Mouse (Mus musculus) urinary bladder, postnatal 4 days (tissue): Measurements from ENCODE around the gene Spaca4.

Experiments used
- DNase-seq, 2 experiments: peaks; one replicate each; pipeline ENCODE4 v3.0.0; 2021 to 2022; ENCODE audit warnings: low spot score in 2 of 2

The Spaca4 gene

DNA sequence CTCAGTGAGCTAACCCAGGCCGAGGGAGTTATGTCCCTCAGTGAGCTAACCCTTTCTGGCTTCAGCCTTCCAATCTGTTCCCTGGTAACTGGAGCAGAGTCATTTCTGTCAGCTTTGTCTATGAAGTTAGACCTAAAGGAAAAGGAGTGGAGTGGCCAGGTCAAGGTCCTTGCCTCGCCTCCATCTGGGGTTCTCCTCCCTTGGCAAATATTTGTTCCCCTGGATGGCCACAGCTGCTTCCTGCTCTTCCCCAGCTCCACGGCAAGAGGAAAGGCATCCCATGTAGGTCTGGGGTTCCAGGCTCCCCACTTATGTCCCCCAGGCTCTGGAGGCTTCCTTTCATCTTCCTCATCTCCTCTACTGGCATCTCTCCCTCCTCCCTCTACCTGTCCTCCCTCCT is 2.0 kb upstream of the Spaca4 start:
- no peak for DNase-seq

DNA sequence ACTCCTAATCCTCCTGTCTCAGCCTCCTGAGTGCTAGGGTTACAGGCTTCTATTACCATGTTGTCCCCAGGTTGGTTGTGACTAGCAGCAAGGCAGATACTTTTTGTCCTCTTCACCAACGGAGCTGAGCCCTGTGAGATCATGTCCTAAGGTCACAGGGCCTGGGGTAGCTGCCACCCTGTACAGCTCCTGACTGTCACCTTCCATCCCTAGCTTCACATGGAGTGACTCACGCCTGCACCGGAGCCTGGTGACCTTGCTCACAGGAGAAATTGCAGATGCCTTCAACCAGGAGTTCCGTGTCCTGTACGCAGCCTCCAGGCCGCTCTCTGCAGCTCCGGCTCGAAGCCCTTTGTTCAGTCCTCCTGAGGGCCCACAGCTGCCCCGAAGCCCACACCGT is 806 bp upstream of the Spaca4 start:
- no peak for DNase-seq

DNA sequence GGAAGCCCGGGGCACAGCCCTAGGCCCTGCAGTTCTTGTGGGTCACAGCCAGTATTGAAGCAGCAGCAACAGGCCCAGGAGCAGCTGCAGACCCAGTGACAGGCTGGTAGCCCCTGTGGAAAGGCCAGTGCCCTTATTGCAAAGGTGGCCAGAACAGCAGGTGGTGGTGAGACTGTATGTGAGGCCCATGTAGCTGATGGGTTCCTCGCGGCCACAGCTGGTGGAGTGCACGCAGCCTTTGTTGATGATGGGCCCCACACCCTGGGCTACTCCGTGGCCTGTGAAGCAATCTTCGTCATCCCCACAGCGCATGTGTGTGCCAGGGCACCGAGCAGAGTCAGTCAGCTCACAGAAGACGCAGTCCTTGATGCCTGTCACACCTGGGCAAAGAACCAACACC is 462 bp downstream of the Spaca4 start:
- no peak for DNase-seq

DNA sequence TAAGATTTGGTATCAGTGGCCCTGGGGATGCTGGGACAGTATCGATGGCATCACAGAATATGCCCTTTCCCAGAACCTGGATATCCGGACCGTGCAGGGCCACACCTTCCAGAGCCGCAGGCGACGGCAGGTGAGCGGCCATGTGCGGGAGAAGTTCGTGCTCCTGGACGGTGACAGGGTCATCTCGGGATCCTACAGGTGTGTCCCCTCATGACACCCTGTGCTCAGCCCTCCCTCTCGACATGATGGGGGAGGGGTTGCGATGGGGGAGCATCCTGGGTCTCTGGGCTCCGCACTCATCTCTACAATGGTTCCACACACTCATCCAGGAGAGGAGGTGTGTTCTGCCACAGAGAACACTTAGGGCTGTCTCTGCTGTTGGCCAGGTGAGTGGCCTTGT is 1.8 kb downstream of the Spaca4 start:
- DNase-seq: no peak

DNA sequence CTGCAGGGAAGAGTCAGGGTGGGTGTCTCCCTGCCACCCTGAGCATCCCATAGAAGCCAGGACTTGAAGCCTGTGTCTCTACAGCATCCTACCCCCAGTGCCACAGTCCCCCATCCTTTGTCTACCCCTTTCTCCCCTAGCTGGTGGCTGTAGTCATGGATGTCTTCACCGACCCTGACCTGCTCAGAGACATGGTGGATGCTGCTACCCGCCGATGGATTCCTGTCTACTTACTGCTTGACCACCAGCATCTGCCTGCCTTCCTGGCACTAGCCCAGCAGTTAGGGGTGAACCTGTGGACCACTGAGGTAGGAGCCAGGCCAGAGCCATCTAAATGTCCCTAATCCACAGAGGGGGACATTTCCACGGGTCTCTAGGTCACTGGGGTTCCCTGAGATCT is 2.3 kb downstream of the Spaca4 start:
- DNase-seq: no peak

DNA sequence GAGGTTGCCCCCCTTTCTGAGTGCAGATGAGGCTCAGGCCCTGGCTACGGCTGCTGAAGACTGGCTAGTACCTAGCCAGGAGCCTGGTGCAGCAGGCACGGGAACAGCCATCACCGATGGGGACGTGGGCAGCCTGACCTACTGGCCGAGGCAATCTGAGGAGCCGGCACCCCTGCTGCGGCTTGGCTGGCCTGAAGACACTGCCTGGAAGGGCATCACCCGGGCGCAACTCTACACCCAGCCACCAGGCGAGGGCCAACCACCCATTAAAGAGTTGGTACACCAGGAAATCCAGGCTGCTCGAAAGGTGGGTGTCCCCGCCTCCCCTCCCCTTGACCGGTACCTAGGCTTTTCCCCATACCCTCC is 3.3 kb downstream of the Spaca4 start:
- no peak for DNase-seq

DNA sequence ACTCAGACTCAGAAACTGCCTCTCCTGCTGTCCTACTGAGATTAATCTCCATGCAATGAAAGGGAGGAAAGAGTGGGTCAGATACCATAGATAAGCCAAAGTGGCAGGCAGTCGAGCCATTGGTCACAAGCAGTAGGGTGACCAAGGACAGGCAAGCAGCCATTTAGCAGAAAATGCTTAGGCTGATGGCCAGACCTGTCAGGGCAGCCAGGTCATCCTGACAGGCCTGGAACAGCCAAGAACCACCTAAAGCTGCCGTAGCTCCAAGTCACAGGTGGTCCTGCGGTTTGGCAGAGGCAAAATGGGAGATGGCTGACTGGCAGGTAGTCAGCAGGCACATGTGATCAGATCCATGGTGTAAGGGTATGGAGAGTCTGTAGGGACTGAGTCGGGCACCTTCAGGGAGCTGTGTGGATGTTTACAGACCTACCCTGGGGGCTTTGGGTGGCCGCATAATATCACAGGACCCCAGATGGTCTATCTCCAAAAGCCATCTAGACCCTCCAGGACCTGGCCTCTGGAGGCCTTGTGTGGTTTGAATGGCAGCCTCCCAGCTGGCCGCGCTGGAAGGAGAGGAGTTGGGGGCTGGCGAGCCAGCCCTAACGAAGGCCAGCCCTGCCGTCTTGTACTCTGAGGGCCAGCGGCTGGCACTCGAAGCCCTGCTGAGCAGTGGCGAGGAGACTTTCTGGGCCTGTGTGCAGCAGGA is 3.8 kb downstream of the Spaca4 start:
- DNase-seq: no peak

DNA sequence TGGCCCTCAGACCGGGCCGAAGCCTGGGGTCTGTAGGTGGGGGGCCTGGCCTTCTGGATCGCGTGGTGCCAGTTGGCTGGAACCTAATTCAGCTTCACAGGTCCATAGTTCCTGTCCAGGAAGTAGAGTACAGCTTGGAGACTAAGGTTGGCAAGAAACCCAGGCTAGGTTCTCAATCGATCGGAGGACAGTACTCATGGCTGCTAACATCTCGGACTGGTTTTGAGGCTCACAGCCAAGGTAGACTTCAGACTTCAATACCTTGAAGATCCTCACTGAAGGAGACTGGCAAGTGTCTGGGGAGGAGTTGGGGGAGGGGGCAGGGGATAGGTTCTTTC is 4.4 kb downstream of the Spaca4 start:
- DNase-seq: no peak

DNA sequence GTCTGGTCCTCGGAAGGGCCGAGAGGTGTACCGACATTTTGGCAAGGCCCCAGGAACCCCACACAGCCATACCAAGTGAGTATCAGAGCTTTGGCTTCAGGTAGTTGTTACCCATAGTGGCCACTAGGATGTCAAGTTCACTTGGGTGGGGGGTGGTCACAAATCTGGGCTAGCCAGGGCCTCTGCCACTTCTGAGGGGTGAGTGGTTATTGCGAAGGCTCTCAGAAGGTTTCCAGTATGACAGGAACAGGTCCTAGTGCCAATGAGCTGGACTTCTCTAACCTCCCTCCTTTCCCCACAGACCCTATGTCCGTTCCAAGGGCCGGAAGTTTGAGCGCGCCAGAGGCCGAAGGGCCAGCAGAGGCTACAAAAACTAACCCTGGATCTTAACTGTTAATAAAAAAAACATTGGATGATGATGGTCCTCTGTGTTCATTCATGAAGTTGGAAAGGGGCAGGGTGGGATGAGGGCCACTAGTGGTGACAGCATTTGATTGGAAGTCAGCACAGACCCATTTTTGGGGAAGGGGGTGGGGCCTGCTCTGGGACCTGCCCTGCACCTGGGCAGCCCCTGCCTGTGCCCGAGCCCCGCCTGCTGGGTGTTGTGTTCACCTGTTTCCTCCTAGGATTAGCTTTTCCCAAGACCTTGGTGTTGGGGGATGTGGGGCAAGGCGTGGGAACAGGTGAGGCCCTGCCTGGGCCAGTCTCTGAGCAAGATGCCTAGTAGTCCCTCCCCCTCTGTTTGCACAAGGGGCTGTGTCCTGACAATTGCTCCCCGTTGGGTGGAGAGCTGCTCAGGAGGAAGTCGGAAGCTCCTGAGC is 5.0 kb downstream of the Spaca4 start, which contains the start of gene Fam83e:
Gene Fam83e, plus strand, starts transcription at position 800 of the 821 bp plus-strand sequence.
- no peak for DNase-seq

DNA sequence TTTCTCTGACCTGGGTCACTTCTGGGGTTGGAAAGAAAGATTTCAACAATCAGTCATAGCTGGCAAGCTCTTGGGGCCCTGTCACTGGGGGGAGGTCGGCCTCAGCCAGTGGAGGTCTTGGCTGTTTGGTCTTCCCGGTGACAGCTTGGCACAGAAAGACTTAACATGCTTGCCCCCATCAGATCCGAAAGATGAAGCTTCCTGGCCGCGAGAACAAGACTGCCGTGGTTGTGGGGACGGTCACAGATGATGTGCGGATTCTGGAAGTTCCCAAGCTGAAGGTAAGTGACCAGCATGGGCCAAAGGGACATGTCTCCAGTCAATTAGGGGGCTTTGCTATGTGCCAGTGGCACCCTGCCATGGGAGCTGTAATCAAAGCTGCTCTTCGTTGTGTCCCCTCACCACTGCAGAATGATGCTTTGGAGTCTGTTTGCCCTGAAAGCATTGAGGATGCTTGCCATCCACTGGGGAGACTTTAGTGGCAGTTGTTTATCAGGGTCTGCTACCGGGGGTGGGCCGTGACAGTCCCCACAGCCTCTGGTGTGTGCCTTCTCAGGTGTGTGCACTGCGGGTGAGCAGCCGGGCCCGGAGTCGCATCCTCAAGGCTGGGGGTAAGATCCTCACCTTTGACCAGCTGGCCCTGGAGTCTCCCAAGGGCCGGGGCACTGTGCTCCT is 5.7 kb downstream of the Spaca4 start:
- DNase-seq: no peak

DNA sequence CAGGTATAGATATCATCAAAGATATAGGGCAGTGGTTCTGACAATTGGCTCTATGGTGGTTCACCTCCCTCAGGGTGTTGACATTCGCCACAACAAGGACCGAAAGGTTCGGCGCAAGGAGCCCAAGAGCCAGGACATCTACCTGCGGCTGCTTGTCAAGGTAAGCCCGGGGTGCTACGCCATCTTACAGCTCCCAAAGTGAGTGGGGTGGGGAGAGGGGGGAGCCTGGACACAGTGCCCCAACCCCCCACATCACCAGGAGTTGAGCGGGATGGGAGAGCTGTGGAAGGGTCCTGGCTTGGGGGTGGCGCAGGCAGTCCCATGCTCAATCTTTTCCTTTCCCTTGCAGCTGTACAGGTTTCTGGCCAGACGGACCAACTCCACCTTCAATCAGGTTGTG is 6.4 kb downstream of the Spaca4 start:
- DNase-seq: no peak

DNA sequence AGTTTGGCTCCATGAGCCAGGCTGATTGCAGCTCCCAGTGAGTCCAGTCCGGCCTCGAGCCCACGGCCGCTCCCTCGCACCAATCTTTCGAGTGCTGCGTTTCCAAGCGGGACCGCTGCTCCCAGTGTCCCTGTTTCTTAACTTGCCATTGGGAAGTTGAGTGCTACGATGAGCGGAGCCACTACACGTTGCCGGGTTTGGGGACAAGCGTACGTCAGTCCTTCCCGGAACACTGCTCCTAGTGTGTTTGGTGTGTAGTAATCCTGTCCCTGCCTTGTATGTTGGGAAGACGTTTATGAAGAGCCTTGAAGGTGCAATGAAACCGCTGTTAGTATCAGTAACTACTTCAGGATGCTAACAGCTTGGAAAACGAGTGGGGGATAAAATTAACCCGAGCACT is 7.3 kb downstream of the Spaca4 start:
- DNase-seq: no peak

DNA sequence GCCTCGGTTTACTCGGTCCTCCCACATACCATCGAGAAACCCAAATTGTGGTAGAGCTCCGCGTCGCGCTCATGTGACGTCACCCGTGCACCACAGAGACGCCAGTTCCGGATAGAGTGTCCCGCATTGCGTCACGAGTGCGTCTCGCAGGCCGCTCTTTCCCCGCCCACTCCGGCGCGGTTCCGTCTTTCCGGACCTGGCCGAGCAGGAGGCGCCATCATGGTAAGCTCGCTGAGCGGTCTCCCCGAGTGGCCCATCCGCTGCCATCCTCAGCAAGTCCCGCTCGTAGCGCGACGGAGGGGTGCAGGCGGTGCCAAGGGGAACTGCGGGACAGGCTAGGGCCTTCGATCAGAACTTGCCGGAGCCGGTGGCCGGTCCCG is 7.7 kb downstream of the Spaca4 start, which contains the start of gene Sphk2:
Gene Sphk2, minus strand, starts transcription at position 85 of the 380 bp plus-strand sequence.
- DNase-seq: peak; percentile 97 to 99

DNA sequence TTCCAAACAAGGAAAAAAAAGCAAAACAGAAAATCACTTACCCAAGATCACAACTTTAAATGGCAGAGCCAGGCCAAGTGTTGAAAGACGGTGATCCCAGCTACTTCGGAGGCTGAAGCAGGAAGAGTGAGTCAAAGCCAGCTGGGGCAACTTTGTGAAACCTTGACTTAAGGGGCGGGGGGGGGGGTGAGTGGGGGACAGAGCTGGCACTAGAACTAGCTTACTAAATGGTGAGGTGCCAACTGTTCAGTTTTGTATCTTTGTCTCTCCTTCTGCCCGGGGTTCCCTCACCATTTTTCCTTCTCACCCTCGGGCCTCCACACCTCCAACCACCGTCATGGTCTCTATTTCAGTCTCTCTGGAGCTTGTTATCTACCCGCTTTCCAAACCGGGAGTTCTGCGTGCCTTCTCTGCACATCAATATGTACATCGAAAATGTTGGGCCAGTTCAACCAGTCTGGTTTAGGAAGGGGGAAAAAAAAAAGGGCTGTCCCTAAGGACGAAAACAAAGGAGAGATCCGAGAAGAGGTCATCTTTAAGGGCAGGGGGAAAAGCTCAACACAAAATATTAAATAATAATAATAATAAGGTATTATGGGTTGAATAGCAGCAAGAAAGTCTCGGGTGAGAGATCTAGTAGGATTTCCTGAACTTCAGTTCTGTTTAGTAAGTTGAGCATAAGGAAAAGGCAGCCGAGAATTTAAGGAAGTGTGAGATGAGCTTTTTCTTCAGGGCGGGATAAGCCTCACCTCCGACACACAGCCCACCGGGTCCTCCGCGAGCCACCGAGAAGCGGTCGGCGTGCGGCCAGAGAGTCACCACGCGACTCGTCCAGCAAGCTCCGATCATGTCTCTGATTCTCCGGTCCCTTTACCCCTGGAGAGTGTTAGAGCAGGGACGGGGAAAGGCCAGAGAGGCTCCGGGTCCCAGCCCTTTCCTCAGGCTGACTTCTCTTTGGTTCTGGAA is 8.4 kb downstream of the Spaca4 start:
- DNase-seq: no peak

DNA sequence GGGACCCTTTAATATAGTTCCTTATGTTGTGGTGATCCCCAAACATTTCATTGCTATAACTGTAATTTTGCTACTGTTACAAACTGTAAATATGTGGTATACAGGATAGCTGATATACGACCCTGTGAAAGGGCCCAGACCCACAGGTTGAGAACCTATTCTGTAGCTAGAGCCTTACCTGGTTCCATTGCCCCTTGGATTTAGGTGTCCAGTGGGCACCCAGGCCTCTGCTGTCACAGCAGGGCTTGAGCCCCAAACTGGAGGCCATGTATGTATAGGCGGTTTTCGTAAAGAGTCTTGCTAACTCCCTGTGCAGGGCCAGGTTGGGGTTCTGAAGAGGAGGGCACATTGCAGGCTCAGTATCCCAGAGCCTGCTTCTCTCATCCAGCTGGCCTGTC is 9.2 kb downstream of the Spaca4 start:
- no peak for DNase-seq

DNA sequence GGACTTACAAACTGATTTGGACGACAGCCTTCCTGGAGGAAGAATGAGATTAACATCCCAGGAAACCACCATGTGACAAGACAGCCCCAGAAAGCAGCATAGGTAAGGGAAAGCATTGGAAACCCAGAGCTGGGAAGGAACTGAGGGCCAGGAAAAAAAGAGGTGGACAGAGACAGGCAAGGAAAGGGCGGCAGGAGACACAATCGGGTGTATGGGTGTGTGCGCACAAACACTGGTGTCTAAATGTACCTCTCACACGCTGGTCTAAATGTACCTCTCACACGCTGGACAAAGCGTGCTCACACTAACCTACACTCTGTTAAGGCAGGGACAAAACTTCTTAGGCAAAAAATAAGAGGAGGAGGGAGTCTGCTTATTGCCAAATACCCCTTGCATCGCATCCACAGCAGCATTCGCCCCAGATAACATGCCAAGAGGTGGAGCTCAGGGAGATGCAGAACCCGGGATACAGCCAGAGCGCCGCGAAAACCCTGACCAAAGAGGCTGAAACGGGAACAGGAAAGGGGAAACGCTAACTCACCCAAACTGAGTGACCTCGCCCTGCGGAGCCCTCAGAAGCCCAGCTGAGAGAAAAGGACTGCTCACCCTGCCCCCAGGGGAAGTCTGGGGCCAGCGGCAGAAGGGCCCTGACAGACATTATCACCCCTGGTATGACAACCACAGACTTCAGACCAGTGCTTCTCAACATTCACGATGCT is 9.7 kb downstream of the Spaca4 start:
- DNase-seq: no peak

DNA sequence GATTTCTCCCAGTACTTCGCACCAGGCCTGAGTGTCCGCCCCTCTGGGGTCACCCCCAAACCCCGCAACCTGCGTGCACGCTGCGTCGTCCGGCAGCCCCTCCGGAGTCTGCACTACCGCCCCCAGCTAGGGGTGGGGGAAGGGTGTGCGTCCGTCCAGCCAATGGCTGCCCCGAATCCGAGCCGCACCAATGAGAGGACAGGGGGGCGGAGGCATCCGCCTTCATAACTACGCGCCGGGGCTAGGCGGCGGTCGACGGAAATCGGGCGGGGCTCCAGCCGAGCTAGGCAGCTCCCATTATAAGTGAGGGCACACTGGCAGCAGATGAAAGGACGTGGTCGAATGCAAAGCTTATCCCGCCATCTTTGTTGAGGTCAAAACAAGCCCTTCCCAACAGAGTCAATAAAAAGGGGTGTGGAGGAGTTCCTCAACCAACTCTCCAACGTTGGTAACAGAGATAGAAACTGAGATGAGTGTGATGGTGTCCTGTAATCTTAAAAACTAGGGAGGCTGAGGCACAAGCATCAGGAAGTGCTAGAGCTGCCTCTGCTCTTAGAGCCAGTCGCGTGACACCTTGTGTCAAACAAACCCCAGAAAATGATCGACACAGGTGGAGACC is 10.4 kb downstream of the Spaca4 start, which contains the start of gene Rpl18:
Gene Rpl18, plus strand, starts transcription at position 368 of the 619 bp plus-strand sequence.
- DNase-seq: peak; percentile 98 to 99

DNA sequence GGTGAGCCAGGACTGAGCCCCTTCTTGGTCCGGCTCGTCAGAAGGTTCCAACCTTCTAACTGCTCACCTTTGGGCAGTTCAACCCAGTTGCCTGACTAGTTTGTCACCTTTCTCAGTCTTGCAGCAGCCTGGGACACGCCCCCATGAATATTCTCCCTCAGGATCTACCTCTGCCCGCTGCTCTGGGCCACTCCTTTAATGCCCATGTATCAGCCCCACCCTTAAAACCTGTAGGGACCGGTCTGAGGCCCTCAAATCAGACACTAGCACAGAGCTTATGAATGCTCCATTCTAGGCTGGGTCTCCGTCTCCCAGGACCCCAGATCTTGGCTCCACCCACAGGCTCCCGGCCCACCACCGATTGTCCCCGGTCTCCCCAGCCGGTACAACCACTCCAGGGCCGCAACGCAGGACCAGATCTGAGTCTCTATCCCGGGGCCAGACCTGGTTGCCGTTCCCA is 11.0 kb downstream of the Spaca4 start:
- no peak for DNase-seq

DNA sequence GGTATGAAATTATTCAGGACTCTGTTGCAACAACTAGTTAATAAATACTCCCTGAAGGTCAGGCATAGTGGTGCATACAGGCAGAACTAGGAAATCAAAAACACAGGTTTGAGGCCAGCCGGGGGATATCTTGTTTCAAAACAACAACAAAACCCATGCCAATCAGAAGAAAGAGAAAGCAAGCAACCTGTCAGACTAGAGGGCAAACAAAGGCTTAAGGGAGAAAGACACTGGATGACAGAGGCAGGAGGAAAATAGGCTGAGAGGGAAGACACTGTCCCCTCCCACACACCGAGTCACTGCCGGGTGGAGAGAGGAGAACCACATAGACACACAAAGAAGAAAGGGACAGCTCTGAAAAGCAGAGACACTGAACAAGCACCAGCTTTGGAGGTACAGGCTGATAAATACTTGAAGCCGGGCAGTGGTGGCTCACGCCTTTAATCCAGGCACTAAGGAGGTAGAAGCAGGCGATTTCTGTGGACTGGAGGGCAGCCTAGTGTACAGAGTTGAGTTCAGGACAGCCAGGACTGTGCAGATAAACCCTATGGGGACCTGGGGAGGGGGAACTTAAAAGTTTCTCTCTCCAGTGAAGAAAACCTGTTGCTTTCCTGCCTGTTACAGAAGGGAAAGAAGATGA is 11.6 kb downstream of the Spaca4 start:
- DNase-seq: no peak

DNA sequence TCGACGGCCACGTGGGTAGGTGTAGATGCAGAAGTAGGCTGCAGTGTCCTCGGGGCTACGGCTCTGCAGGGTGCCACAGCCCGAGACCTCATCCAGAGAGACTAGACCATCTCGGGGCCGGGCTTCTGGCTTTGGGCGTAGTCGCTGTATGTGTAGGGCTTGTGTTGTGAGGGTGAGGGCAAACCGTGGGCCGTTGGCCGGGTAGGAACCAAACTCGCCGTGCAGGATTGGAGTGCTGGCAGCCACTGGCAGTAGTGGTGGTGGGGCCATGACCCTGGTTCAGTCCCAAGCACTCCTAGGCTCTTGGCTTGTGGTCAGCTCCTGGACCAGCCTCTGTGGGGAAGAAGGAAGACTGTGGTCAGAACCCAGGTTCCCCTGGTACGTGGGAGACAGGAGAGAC is 12.2 kb downstream of the Spaca4 start:
- no peak for DNase-seq
